Mouse (Mus musculus) lung, postnatal 14 days (tissue): ENCODE measurements around the gene Slc8a2.

ENCODE experiments used
- DNase-seq: peaks from one replicate; pipeline ENCODE4 v3.0.0; 2021

The Slc8a2 gene

GRCm38 (mm10) chr7:16128344-16128743, 1.3 kb upstream of the Slc8a2 start:
- no peak for DNase-seq

- DNase-seq = no peak
Observed at GRCm38 (mm10) chr7:16128899-16129298, 727 bp upstream of the Slc8a2 start.

- peak; percentile 7 for DNase-seq
Observed at GRCm38 (mm10) chr7:16129846-16130691, 443 bp downstream of the Slc8a2 start.

- no peak for DNase-seq
Observed at GRCm38 (mm10) chr7:16130956-16131634, 1.5 kb downstream of the Slc8a2 start.

- DNase-seq = no peak
Observed at GRCm38 (mm10) chr7:16132161-16132581, 2.5 kb downstream of the Slc8a2 start.

- DNase-seq = no peak
Observed at GRCm38 (mm10) chr7:16132926-16133325, 3.3 kb downstream of the Slc8a2 start.

GRCm38 (mm10) chr7:16133691-16134090, 4.1 kb downstream of the Slc8a2 start:
- DNase-seq = no peak

- DNase-seq = no peak
Observed at GRCm38 (mm10) chr7:16134951-16135392, 5.3 kb downstream of the Slc8a2 start.

- no peak for DNase-seq
Observed at GRCm38 (mm10) chr7:16146489-16147410, 17.1 kb downstream of the Slc8a2 start.

- DNase-seq = peak; percentile 78
Observed at GRCm38 (mm10) chr7:16147643-16148042, 18.0 kb downstream of the Slc8a2 start.

- DNase-seq = no peak
Observed at GRCm38 (mm10) chr7:16149241-16149640, 19.6 kb downstream of the Slc8a2 start.

GRCm38 (mm10) chr7:16150191-16151145, 20.8 kb downstream of the Slc8a2 start:
- no peak for DNase-seq

- DNase-seq = peak; percentile 50
Observed at GRCm38 (mm10) chr7:16153522-16153921, 23.9 kb downstream of the Slc8a2 start.

- DNase-seq = peak; percentile 12
Observed at GRCm38 (mm10) chr7:16155132-16155872, 25.7 kb downstream of the Slc8a2 start.

GRCm38 (mm10) chr7:16156105-16156714, 26.6 kb downstream of the Slc8a2 start:
- no peak for DNase-seq

- no peak for DNase-seq
Observed at GRCm38 (mm10) chr7:16158735-16159134, 29.1 kb downstream of the Slc8a2 start.

GRCm38 (mm10) chr7:16160702-16161101, 31.1 kb downstream of the Slc8a2 start:
- no peak for DNase-seq

- no peak for DNase-seq
Observed at GRCm38 (mm10) chr7:16161302-16161701, 31.7 kb downstream of the Slc8a2 start.

- no peak for DNase-seq
Observed at GRCm38 (mm10) chr7:16162036-16162435, 32.4 kb downstream of the Slc8a2 start.

GRCm38 (mm10) chr7:16172141-16172581, 42.5 kb downstream of the Slc8a2 start:
- DNase-seq = no peak
